Mouse (Mus musculus) lung, adult 2 months (tissue): Measurements from ENCODE around the gene Anp32e. TPM values are rescaled to one million over a fixed set of nuclear protein-coding genes. Genes with fewer than 3 reads are reported as not detected.

ENCODE experiments used
- DNase-seq: peaks from one replicate; pipeline ENCODE4 v3.0.0; 2022
- H3K4me1 ChIP-seq: fragments of 200-500 bp; 2 replicates; pipeline ENCODE4 v1.6.1; 2011; ENCODE audit warnings: low read length; ENCODE audit not compliant: control insufficient read depth, insufficient read depth
- H3K4me3 ChIP-seq: fragments of 200-500 bp; replicated peaks from 2 replicates; pipeline ENCODE3; 2011; ENCODE audit warnings: low read depth, mild to moderate bottlenecking, control low read depth, low read length; ENCODE audit errors: extremely low read depth
- CTCF ChIP-seq: fragments of 200-500 bp; IDR thresholded peaks from 2 replicates; pipeline ENCODE4 v1.5.1; 2011; ENCODE audit warnings: mild to moderate bottlenecking, low read length, control low read depth; ENCODE audit not compliant: insufficient read depth
- POLR2A ChIP-seq: fragments of 200-500 bp; IDR thresholded peaks from 2 replicates; pipeline ENCODE4 v1.6.1; 2011; ENCODE audit warnings: low read depth, mild to moderate bottlenecking, control low read depth, low read length, borderline replicate concordance; ENCODE audit errors: extremely low read depth
- WGBS: fragments of 180-500 bp; shearing (Covaris S2); methylation state at CpG from one replicate; pipeline ENCODE4 v1.1.7; 2018; 5-methylcytosine and 5-hydroxymethylcytosine counted together
- polyA plus RNA-seq: library from polyadenylated mRNA; depleted of rRNA; stranded (reverse); fragments of >200 nt; gene quantifications from 2 replicates; pipeline ENCODE4 v1.2.3, GENCODE M21; 2012; rRNA removed

Anp32e gene
- polyA plus RNA-seq, 1 experiment, result 17.4 TPM

DNA sequence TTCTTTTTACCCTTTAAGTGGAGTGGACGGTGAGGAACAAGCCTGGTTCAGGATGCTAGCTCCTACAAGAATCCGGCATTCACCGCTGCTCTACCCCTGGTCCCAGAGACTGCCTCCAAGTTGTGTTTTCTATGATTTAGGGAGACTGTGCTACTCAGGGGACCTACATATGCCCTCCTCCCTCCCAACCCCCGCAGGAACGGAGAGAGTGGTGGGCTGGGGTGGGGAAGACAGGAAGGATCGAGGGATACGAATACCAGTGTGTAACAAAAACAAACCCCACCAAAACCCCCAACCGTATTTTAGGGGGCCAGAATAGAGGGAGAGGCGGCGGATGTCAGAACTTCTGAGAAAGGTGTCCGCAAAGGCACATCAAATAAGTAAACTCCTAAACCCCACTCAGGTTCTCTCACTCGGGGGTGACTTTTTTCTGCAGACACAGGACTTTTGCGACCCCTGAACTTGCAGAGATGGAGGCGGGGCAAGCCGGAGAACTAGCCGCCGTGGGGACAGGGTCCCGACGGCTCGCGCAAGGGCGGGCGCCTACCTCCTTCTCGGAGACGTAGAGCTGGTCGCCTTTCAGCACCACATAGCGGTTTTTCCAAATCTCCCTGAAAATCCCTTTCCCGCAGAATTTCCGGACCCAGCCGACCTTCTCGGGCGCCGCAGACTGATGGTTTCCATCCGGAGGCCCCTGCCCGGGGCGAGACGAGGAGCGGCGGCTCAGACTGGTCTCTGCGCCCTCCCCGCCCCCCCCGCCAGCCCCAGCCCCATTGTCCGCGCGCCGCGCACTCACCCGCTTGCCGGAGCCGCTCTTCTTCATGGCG is 66.1 kb downstream of the Anp32e start:
- Histone ChIP-seq H3K4me1 (peaks cover 2% of the 10 kb centered on the region; the same call in 1 of the 2 replicates), H3K4me3 (peak overlapping the region; percentile 62)
- TF ChIP-seq CTCF (no peak), POLR2A (peak; percentile 13; the same call in 1 of the 2 replicates)
- peak; percentile 34 for DNase-seq
- WGBS, result 4% methylated on average over 50 of the region's 51 CpGs

DNA sequence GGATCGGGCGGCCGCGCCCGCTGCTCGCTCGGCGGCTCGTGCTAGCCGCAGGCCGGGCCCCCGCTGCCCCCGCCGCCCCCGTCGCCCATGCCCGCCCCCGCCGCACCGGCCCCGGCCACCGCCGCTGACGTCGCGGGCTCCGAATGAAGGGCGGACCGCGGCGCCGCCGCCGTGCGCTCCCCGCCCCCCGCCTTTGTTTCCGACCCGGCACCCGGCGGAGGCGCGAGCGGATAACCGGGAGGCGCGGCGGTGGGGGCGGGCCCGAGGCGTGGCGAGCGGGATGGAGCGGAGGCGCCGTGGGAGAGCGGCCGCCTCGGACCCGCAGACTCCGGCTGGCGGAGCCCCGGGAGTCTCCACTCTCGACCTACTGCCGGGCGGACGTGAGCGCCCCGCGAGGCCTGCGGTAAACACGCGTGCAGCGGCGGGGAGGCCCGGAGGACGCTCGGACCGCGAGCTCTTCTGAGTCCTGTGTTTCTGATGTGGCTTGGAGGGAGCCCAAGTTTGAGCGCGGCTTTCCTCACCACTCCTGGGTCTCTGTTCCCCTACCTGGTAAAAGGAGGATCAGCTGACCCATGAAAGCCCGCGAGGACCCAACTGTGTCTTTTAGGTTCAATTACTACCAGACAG is 66.9 kb downstream of the Anp32e start, which contains the start of gene Plekho1:
Gene Plekho1, minus strand, starts transcription at position 200 of the 627 bp plus-strand sequence.
- Histone ChIP-seq H3K4me3 (peak within 1 kb of the TSS; percentile 62), H3K4me1 (peaks cover 2% of the 10 kb centered on the region; the same call in 1 of the 2 replicates)
- DNase-seq, result peak; percentile 54
- under 1% methylated on average over 83 of the region's 84 CpGs for WGBS
- no peak for TF ChIP-seq CTCF
- no peak for TF ChIP-seq POLR2A

DNA sequence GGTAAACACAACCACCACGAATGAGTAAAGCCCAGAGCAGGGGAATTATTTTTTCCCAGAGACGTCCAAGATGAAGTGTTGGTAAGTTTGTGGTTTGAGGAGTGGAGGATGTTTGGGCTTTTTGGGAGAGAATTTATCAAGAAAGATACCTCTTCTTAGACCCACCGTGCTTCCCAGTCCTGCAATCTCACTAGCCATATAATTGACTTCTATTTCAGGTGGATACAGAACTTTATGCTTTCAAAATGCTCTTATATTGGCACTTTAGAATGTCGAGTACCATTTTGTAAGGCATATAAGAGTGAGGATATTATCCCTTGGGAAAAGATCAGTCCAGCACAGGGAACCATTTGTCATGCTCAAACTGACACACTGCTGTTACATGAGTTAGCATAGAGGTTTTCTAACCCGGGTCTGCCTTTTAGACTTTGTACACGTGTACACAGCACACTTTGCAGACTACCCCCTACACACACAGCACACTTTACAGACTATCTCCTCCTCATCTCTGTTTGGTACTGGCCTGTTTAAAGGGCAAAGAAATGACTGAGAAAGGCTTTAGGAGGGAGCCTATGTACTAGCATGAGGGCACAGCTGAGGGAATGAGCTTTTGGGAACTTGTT is 67.5 kb downstream of the Anp32e start:
- TF ChIP-seq POLR2A, result no peak
- no peak for TF ChIP-seq CTCF
- H3K4me3 ChIP-seq, result peak overlapping the region; percentile 54
- peaks cover 2% of the 10 kb centered on the region; the same call in 1 of the 2 replicates for H3K4me1 ChIP-seq
- WGBS, result 16% methylated on average over 6 of the region's 6 CpGs
- no peak for DNase-seq

Other genes with a start within 250 kb of the Anp32e start
- gene Adamtsl4, start 241.3 kb upstream of the Anp32e start, polyA plus RNA-seq, result 51.3 and 52.3 TPM in 2 replicates
- 465 and 807 TPM in 2 replicates for gene Ecm1, start 189.7 kb upstream of the Anp32e start, polyA plus RNA-seq
- 21.6 and 25.7 TPM in 2 replicates for gene Tars2, start 169.0 kb upstream of the Anp32e start, polyA plus RNA-seq
- gene Rprd2, start 110.4 kb upstream of the Anp32e start, polyA plus RNA-seq, result 10.0 and 12.1 TPM in 2 replicates
- 7.5 and 13.2 TPM in 2 replicates for gene Prpf3, start 73.4 kb upstream of the Anp32e start, polyA plus RNA-seq
- gene Mrps21, start 57.7 kb upstream of the Anp32e start, polyA plus RNA-seq, result 37.7 and 69.0 TPM in 2 replicates
- gene Ciart, start 47.0 kb upstream of the Anp32e start, polyA plus RNA-seq, result 26.1 and 29.3 TPM in 2 replicates
- gene BC028528, start 37.2 kb upstream of the Anp32e start, polyA plus RNA-seq, result 81.5 and 113 TPM in 2 replicates
- 159 and 160 TPM in 2 replicates for gene Aph1a, start 35.3 kb upstream of the Anp32e start, polyA plus RNA-seq
- 28.8 and 36.1 TPM in 2 replicates for gene Car14, start 24.6 kb upstream of the Anp32e start, polyA plus RNA-seq
- gene Plekho1, start 66.8 kb downstream of the Anp32e start, polyA plus RNA-seq, result 55.7 and 82.7 TPM in 2 replicates
- gene Vps45, start 129.2 kb downstream of the Anp32e start, polyA plus RNA-seq, result 3.6 and 4.7 TPM in 2 replicates
- 25.6 and 38.7 TPM in 2 replicates for gene Otud7b, start 175.3 kb downstream of the Anp32e start, polyA plus RNA-seq
- 8.0 and 10.5 TPM in 2 replicates for gene Mtmr11, start 232.8 kb downstream of the Anp32e start, polyA plus RNA-seq
- gene Sf3b4, start 243.1 kb downstream of the Anp32e start, polyA plus RNA-seq, result 66.2 and 71.6 TPM in 2 replicates